Mouse (Mus musculus) forebrain, postnatal 0 days (tissue): ENCODE measurements around the gene Smoc1. TPM values are rescaled to one million over a fixed set of nuclear protein-coding genes. Genes with fewer than 3 reads are reported as not detected.

Source experiments
- ATAC-seq: fragments of 200-750 bp; cut with Nextera tagmentation; 2 replicates; pipeline ENCODE4 v1.8.0; 2017; ENCODE audit warnings: mild to moderate bottlenecking, moderate library complexity
- DNase-seq: peaks from one replicate; pipeline ENCODE4 v3.0.0-alpha.2; 2015
- H3K27ac ChIP-seq: fragments of 300-500 bp; sonication (generic); 2 replicates; pipeline ENCODE4 v1.5.1; 2014; ENCODE audit warnings: low read depth, mild to moderate bottlenecking, antibody characterized with exemption, low read length, moderate library complexity, mixed read lengths
- H3K27me3 ChIP-seq: fragments of 300-500 bp; sonication (generic); 2 replicates; pipeline ENCODE4 v1.6.1; 2014; ENCODE audit warnings: mild to moderate bottlenecking, low read length, mixed read lengths; ENCODE audit not compliant: insufficient read depth
- H3K36me3 ChIP-seq: fragments of 300-500 bp; sonication (generic); 2 replicates; pipeline ENCODE4 v1.6.1; 2014; ENCODE audit warnings: mild to moderate bottlenecking, moderate library complexity; ENCODE audit not compliant: insufficient read depth
- H3K4me1 ChIP-seq: fragments of 300-500 bp; sonication (generic); 2 replicates; pipeline ENCODE4 v1.6.1; 2014; ENCODE audit warnings: antibody characterized with exemption; ENCODE audit not compliant: insufficient read depth
- H3K4me2 ChIP-seq: fragments of 300-500 bp; sonication (generic); 2 replicates; pipeline ENCODE4 v1.6.1; 2014; ENCODE audit warnings: low read depth, mild to moderate bottlenecking, moderate library complexity
- H3K4me3 ChIP-seq: fragments of 300-500 bp; sonication (generic); 2 replicates; pipeline ENCODE4 v1.5.1; 2014; ENCODE audit warnings: low read depth, low read length, mixed read lengths
- H3K9ac ChIP-seq: fragments of 300-500 bp; sonication (generic); 2 replicates; pipeline ENCODE4 v1.6.1; 2014; ENCODE audit warnings: mild to moderate bottlenecking
- H3K9me3 ChIP-seq: fragments of 300-500 bp; sonication (generic); 2 replicates; pipeline ENCODE4 v1.6.1; 2016; ENCODE audit warnings: low read length
- CTCF ChIP-seq: sonication (generic); IDR thresholded peaks from 2 replicates; pipeline ENCODE4 v1.5.1; 2016; ENCODE audit warnings: antibody characterized with exemption, control low read depth, low read depth
- WGBS: fragments of 180-500 bp; shearing (Covaris S2); extraction: QIAGEN DNeasy Blood & Tissue Kit; methylation state at CpG from one replicate; pipeline ENCODE4 v1.1.7; 2014; 5-methylcytosine and 5-hydroxymethylcytosine counted together
- polyA plus RNA-seq: library from polyadenylated mRNA; unstranded; fragments of >200 nt; fragmentation: Nextera tagmentation; extraction: Ambion mirVana; gene quantifications from 2 replicates; pipeline ENCODE4 v1.2.1, GENCODE M21; 2015
- total RNA-seq: library from RNA; depleted of rRNA; stranded (reverse); fragments of >200 nt; gene quantifications from 2 replicates; pipeline ENCODE4 v1.2.3, GENCODE M21; 2014

The Smoc1 gene
- total and polyA plus RNA-seq, 2 experiments from 2014 or later, result 12.3 to 16.9 TPM

- ATAC-seq, result no peak
- H3K36me3 ChIP-seq, result no peaks in the 10 kb centered on the region
- no peaks in the 10 kb centered on the region for H3K9me3 ChIP-seq
- no peaks in the 10 kb centered on the region for H3K4me1 ChIP-seq
- H3K27me3 ChIP-seq, result no peaks in the 10 kb centered on the region
- no peak overlapping the region for H3K27ac ChIP-seq
- WGBS, result 77% methylated on average over 4 of the region's 4 CpGs
- TF ChIP-seq CTCF, result no peak
- H3K4me2 ChIP-seq, result no peak overlapping the region
- no peak overlapping the region for H3K4me3 ChIP-seq
- no peak overlapping the region for H3K9ac ChIP-seq
- no peak for DNase-seq
Observed at GRCm38 (mm10) chr12:81057619-81058018, 31.0 kb downstream of the Smoc1 start.

GRCm38 (mm10) chr12:81058561-81058960 is 32.0 kb downstream of the Smoc1 start:
- 92% methylated on average over 3 of the region's 3 CpGs for WGBS

GRCm38 (mm10) chr12:81061831-81062361 is 35.3 kb downstream of the Smoc1 start:
- no peak overlapping the region for H3K4me3 ChIP-seq
- 70% methylated on average over 6 of the region's 6 CpGs for WGBS
- DNase-seq (no peak), ATAC-seq (no peak)
- H3K4me2 ChIP-seq, result no peak overlapping the region
- no peaks in the 10 kb centered on the region for H3K9me3 ChIP-seq
- no peaks in the 10 kb centered on the region for H3K27me3 ChIP-seq
- no peak for TF ChIP-seq CTCF
- no peaks in the 10 kb centered on the region for H3K36me3 ChIP-seq
- H3K9ac ChIP-seq, result no peak overlapping the region
- H3K27ac ChIP-seq, result no peak overlapping the region
- H3K4me1 ChIP-seq, result no peaks in the 10 kb centered on the region

More at GRCm38 (mm10) chr12:81058561-81058960, 32.0 kb downstream of the Smoc1 start:
- no peak overlapping the region for H3K27ac ChIP-seq
- no peak overlapping the region for H3K4me2 ChIP-seq
- no peaks in the 10 kb centered on the region for H3K9me3 ChIP-seq
- no peaks in the 10 kb centered on the region for H3K27me3 ChIP-seq
- no peak overlapping the region for H3K4me3 ChIP-seq
- H3K9ac ChIP-seq, result no peak overlapping the region
- no peak for DNase-seq
- ATAC-seq, result no peak
- no peaks in the 10 kb centered on the region for H3K36me3 ChIP-seq
- TF ChIP-seq CTCF, result no peak
- no peaks in the 10 kb centered on the region for H3K4me1 ChIP-seq

GRCm38 (mm10) chr12:81063336-81063955 is 36.8 kb downstream of the Smoc1 start:
- H3K9ac ChIP-seq, result no peak overlapping the region
- no peak for TF ChIP-seq CTCF
- ATAC-seq (no peak), DNase-seq (no peak)
- H3K27me3 ChIP-seq, result no peaks in the 10 kb centered on the region
- no peak overlapping the region for H3K4me2 ChIP-seq
- no peaks in the 10 kb centered on the region for H3K4me1 ChIP-seq
- no peaks in the 10 kb centered on the region for H3K36me3 ChIP-seq
- H3K27ac ChIP-seq, result no peak overlapping the region
- no peaks in the 10 kb centered on the region for H3K9me3 ChIP-seq
- 90% methylated on average over 6 of the region's 6 CpGs for WGBS
- H3K4me3 ChIP-seq, result no peak overlapping the region

- 32% methylated on average over 2 of the region's 2 CpGs for WGBS
- no peak for ATAC-seq
- H3K27ac ChIP-seq, result no peak overlapping the region
Observed at GRCm38 (mm10) chr12:81074139-81074538, 47.5 kb downstream of the Smoc1 start.

GRCm38 (mm10) chr12:81074941-81075340 is 48.3 kb downstream of the Smoc1 start:
- no peak overlapping the region for H3K27ac ChIP-seq
- no peak overlapping the region for H3K4me2 ChIP-seq
- H3K36me3 ChIP-seq, result no peaks in the 10 kb centered on the region
- no peak for TF ChIP-seq CTCF
- no peak overlapping the region for H3K4me3 ChIP-seq
- no peaks in the 10 kb centered on the region for H3K27me3 ChIP-seq
- no peak for ATAC-seq
- no peak for DNase-seq
- WGBS, result 88% methylated on average over 3 of the region's 3 CpGs
- 0 out of 2 replicates have a peak, but pooled peaks cover 5% of the 10 kb centered on the region for H3K9me3 ChIP-seq
- H3K9ac ChIP-seq, result no peak overlapping the region
- no peaks in the 10 kb centered on the region for H3K4me1 ChIP-seq

More at GRCm38 (mm10) chr12:81074139-81074538, 47.5 kb downstream of the Smoc1 start:
- no peak overlapping the region for H3K4me2 ChIP-seq
- TF ChIP-seq CTCF, result no peak
- H3K27me3 ChIP-seq, result no peaks in the 10 kb centered on the region
- H3K36me3 ChIP-seq, result no peaks in the 10 kb centered on the region
- no peak overlapping the region for H3K4me3 ChIP-seq
- 0 out of 2 replicates have a peak, but pooled peaks cover 5% of the 10 kb centered on the region for H3K9me3 ChIP-seq
- H3K9ac ChIP-seq, result no peak overlapping the region
- DNase-seq, result no peak
- H3K4me1 ChIP-seq, result no peaks in the 10 kb centered on the region

- WGBS, result 88% methylated on average over 2 of the region's 2 CpGs
Observed at GRCm38 (mm10) chr12:81077953-81078646, 51.5 kb downstream of the Smoc1 start.

More at GRCm38 (mm10) chr12:81077953-81078646, 51.5 kb downstream of the Smoc1 start:
- H3K9me3 ChIP-seq, result 0 out of 2 replicates have a peak, but pooled peaks cover 5% of the 10 kb centered on the region
- TF ChIP-seq CTCF, result no peak
- H3K27ac ChIP-seq, result no peak overlapping the region
- H3K4me2 ChIP-seq, result no peak overlapping the region
- H3K27me3 ChIP-seq, result no peaks in the 10 kb centered on the region
- H3K4me1 ChIP-seq, result no peaks in the 10 kb centered on the region
- DNase-seq (no peak), ATAC-seq (no peak)
- H3K4me3 ChIP-seq, result no peak overlapping the region
- H3K36me3 ChIP-seq, result no peaks in the 10 kb centered on the region
- no peak overlapping the region for H3K9ac ChIP-seq
